In genomic region chr1:181828365-181828764, GRCm38 (mm10) we compare ENCODE assay signal across 10 mouse cellular contexts. TPM values are rescaled to one million over a fixed set of nuclear protein-coding genes. Genes with fewer than 3 reads are reported as not detected.
DNase-seq lines count a peak whose midpoint lies in the region; ATAC-seq and TF ChIP-seq lines count a peak whose summit lies in the region.
"Had no signal": no experiment of that assay in that cellular context is flagged by ENCODE, and none has a peak within 500 bp of the region (broad histone marks: within the 10 kb centered on the region; RNA-seq: fewer than 3 reads in every experiment).

No protein-coding gene starts in this region.

- ATAC-seq in heart, postnatal 0 days (ENCODE audit: insufficient read depth, low read depth) = no peak
- peak; percentile 68 for ATAC-seq in CD4-positive, CD25-positive, alpha-beta regulatory T cell, adult 4 months
- 0 out of 2 replicates have a peak, but pooled peaks have one; percentile 27 for ATAC-seq in liver, embryonic 12.5 days

- peaks cover 88% of the 10 kb centered on the region for H3K36me3 ChIP-seq in heart, postnatal 0 days (replicated peaks; ENCODE audit: control insufficient read depth, insufficient read depth, low read length)
- peaks cover 100% of the 10 kb centered on the region for H3K36me3 ChIP-seq in liver, embryonic 12.5 days

- no peaks in the 10 kb centered on the region for H3K27me3 ChIP-seq in heart, postnatal 0 days (ENCODE audit: control insufficient read depth, insufficient read depth, low read length)
- no peaks in the 10 kb centered on the region for H3K27me3 ChIP-seq in liver, embryonic 12.5 days (replicated peaks)

- 0 out of 2 replicates have a peak, but pooled peaks have one; percentile 18 for TF ChIP-seq CTCF in heart, postnatal 0 days (IDR thresholded peaks at IDR 0.05; ENCODE audit: low read depth)

- no peak for TF ChIP-seq EP300 in heart, postnatal 0 days (IDR thresholded peaks at IDR 0.05; ENCODE audit: low read depth)

- no peak overlapping the region for H3K27ac ChIP-seq in heart, postnatal 0 days (ENCODE audit: low read depth)
- H3K27ac ChIP-seq in liver, embryonic 12.5 days = no peak overlapping the region

- H3K4me2 ChIP-seq in heart, postnatal 0 days (ENCODE audit: low read depth, low read length) = no peak overlapping the region
- no peak overlapping the region for H3K4me2 ChIP-seq in liver, embryonic 12.5 days

- DNase-seq in heart, postnatal 0 days (ENCODE audit: low spot score) = no peak
- no peak for DNase-seq in heart, adult 8-10 months (ENCODE audit: low spot score)
- peak; percentile 33 to 68 for DNase-seq in spleen, adult 18-20 months
- no peak for DNase-seq in retina, postnatal 1 day
- no peak for DNase-seq in left cerebral cortex, postnatal 4 days
- DNase-seq in heart, adult 9 months (ENCODE audit: low spot score in 2 of 2) = no peak
- DNase-seq: cerebellum, adult 8-10 months; heart, postnatal 4 days had no signal

- no peaks in the 10 kb centered on the region for H3K4me1 ChIP-seq in heart, postnatal 0 days (ENCODE audit: control insufficient read depth, insufficient read depth)
- no peaks in the 10 kb centered on the region for H3K4me1 ChIP-seq in liver, embryonic 12.5 days

- no peak overlapping the region for H3K9ac ChIP-seq in heart, postnatal 0 days (replicated peaks; ENCODE audit: low read depth, low read length)
- no peak overlapping the region for H3K9ac ChIP-seq in liver, embryonic 12.5 days

- WGBS in heart, postnatal 0 days = 88% methylated on average over 5 of the region's 5 CpGs
- WGBS in liver, embryonic 12.5 days (ENCODE audit: insufficient replicate concordance) = 87% methylated on average over 5 of the region's 5 CpGs

- no peak overlapping the region for H3K4me3 ChIP-seq in heart, postnatal 0 days (ENCODE audit: low read depth, low read length)
- H3K4me3 ChIP-seq in liver, embryonic 12.5 days = no peak overlapping the region

- H3K9me3 ChIP-seq in heart, postnatal 0 days (replicated peaks; ENCODE audit: control insufficient read depth, low read length) = no peaks in the 10 kb centered on the region
- H3K9me3 ChIP-seq in liver, embryonic 12.5 days (replicated peaks) = no peaks in the 10 kb centered on the region

- intact Hi-C loops in left cerebral cortex, postnatal 4 days (cut with DNase I) = no loop called here

RNA-seq across cellular contexts. Expression of gene Lbr, which starts 14.5 kb away (rescaled TPM):
- total RNA-seq in heart, postnatal 0 days (2014; rRNA removed; ENCODE audit: low replicate concordance) = 47.2 and 71.9 TPM in 2 replicates
- 29.7 and 31.3 TPM in 2 replicates for polyA plus RNA-seq in heart, postnatal 0 days (2015; fragmentation: Nextera tagmentation; extraction: Ambion mirVana)
- 10 to 100 TPM; 18.8 to 21.3 (median 20.1) TPM for total RNA-seq in heart, adult 8-10 months (2022)
- 100 to 1,000 TPM; 319 to 341 TPM for polyA plus RNA-seq in CD4-positive, CD25-positive, alpha-beta regulatory T cell, adult 4 months (2017; shearing (Covaris generic))
- 284 and 296 TPM in 2 replicates for polyA plus RNA-seq in liver, embryonic 12.5 days (2016; fragmentation: Nextera tagmentation; extraction: Ambion mirVana)
- 10 to 100 TPM; 21.7 to 24.1 TPM for total RNA-seq in left cerebral cortex, postnatal 4 days (2021)

Comparison
In these comparisons a context has a peak if more than half of its experiments do, and no peak if none do; other contexts are left out.
1. DNase-seq: peak in spleen, adult 18-20 months (2 of 2); none in heart, postnatal 0 days (single experiment), heart, adult 8-10 months (single experiment), retina, postnatal 1 day (single experiment), left cerebral cortex, postnatal 4 days (single experiment) and heart, adult 9 months (0 of 2).